Mouse (Mus musculus) gastrocnemius, adult 2 months (tissue): Measurements from ENCODE around the gene Hist1h2br. TPM values are rescaled to one million over a fixed set of nuclear protein-coding genes. Genes with fewer than 3 reads are reported as not detected.
"Not testable (repeated sequence)": the region's sequence is repeated elsewhere in the genome, so short reads cannot be mapped to it uniquely, and the experiment has no call there.

ENCODE experiments used
- DNase-seq: peaks from one replicate; pipeline ENCODE4 v3.0.0; 2022
- H3K27ac ChIP-seq: fragments of 200-600 bp; 2 replicates; pipeline ENCODE4 v1.8.1; 2022; ENCODE audit warnings: mild to moderate bottlenecking
- H3K4me3 ChIP-seq: fragments of 200-600 bp; 2 replicates; pipeline ENCODE4 v1.8.1; 2022; ENCODE audit warnings: mild to moderate bottlenecking, moderate library complexity
- CTCF ChIP-seq: fragments of 200-600 bp; IDR thresholded peaks from 2 replicates; pipeline ENCODE4 v1.8.1; 2022; ENCODE audit warnings: antibody characterized with exemption, mild to moderate bottlenecking, moderate library complexity
- intact Hi-C: fragments of 180-260 bp; cut with DNase I; formaldehyde crosslinking; loops from one replicate; pipeline ENCODE4 v1.15.1; 2025
- total RNA-seq, 2 experiments: library from RNA; stranded (reverse); gene quantifications; 2 replicates each; pipeline ENCODE4 v1.2.3; 2021

Hist1h2br gene
- total RNA-seq, 2 experiments from 2014 or later = 16.0 to 21.3 TPM

DNA sequence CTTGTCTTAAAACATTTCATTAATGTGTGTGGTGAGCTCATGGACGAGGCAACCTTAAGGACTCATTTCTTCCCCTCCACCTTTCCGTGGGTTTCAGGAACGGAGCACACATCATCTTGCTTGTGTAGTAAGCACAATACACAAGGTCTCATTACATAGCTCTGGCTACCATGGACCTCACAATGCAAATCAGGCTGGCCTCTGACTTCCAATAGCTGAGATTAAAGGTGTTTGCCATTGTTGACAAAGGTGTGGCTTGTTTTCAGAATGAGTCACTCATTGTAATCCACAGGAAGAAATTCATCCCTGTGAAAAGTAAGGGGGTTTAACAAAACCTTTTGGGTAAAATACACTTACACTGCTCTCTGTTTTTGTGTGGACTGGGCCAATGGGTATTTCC lies 5.0 kb upstream of the Hist1h2br start:
- no peak overlapping the region for H3K27ac ChIP-seq
- H3K4me3 ChIP-seq = no peak overlapping the region
- intact Hi-C loops = loop anchor here (10.0 kb wide), 1 partner anchor 1856 kb away; the partner anchor contains the start of genes Hist1h2ac and Hist1h2bc
- DNase-seq = no peak
- no peak for TF ChIP-seq CTCF

DNA sequence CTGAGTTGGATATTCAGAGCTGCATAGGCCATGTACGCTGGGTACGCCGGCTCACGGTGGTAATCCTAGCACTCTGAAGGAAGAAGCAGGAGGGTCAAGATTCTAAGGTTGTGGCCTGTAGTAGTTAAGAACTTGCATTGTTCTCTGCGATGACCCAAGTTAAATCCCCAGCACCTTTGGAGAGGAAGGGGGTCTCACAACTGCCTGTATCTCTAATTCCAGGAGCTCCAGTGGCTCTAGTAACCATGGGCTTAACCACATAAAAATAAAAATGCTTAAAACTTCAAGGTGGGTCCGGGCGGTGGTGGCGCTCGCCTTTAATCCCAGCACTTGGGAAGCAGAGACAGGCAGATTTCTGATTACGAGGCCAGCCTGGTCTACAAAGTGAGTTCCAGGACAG lies 3.2 kb upstream of the Hist1h2br start:
- TF ChIP-seq CTCF = no peak
- intact Hi-C loops = no loop called here
- DNase-seq = no peak
- no peak overlapping the region for H3K27ac ChIP-seq
- H3K4me3 ChIP-seq = no peak overlapping the region

DNA sequence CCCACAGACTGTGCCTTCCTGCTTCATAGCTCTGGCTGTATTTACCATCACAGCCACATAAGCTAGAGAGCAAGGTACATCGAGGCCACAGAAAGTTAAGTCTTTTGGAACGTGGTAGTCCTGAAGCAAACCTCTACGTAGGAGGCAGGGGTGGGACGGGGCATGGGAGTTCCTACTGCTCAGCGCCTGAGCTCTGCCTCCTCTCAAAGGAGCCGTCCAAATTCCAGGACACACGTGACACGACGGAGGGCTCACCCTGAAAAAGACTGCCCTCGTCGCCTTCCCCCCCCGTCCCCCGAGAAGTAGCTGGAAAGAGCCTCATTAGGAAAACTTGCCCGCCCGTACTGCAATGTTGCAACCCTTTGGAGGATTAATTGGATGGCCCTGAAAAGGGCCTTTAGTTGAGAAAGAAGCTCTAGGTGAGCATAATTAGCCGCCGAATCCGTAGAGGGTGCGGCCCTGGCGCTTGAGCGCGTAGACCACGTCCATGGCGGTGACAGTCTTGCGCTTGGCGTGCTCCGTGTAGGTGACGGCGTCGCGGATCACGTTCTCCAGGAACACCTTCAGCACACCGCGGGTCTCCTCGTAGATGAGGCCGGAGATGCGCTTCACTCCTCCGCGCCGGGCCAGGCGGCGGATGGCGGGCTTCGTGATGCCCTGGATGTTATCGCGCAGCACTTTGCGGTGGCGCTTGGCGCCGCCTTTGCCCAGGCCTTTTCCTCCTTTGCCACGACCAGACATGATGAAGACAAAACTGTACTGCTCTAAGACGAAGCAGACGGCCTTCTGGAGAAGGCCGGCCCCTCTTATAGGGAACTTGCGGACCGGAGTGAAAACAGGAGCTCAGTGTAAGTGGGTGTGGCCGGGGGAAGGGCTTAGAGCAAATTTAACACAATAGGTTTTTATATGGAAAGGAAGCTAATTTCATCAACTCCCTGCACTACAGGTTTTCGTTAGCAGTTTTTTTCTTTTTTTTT lies 1.8 kb upstream of the Hist1h2br start, which contains the start of gene Hist1h4n:
Gene Hist1h4n, minus strand, starts transcription at position 779 of the 977 bp plus-strand sequence.
- intact Hi-C loops, H3K27ac ChIP-seq, DNase-seq: not testable (repeated sequence)
- H3K4me3 ChIP-seq = peak within 1 kb of the TSS; percentile 42

DNA sequence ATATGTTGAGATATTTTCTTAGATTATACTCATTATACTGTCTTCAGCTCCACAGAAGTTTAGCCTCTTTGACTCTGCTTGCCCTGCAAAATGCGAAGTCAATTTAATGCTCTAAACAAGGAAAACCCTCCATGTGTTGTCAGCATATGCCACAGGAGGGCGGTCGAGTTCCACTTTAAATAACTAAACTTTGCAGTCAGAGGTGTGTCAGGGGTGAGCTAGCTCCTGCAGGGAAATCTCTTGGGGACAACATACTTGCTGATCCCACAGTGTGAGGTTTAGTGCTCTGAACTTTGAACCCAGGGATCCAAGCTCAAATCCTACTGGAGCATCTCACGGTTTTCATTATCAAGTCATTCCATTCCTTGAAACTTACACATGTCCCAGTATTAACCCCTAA lies 7.0 kb downstream of the Hist1h2br start:
- H3K4me3 ChIP-seq, intact Hi-C loops, DNase-seq, H3K27ac ChIP-seq: not testable (repeated sequence)

DNA sequence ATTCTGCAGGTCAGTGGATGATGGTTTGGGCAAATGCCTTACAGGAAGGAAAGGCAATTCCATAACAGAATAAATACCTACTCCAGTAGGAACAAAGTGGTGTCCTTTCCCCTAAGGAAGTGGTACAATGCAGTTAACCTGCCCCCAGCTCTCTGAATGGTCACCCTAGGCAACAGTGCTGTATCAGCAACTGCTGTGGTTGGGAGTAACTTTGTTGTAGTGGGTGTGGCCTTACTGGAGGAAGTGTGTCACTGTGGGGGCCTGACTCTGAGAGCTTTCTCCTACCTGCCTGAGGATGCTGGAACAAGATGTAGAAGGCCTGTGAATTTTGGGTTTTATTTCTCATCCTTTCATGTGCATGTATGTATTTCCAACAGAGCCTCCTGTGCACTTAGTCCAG lies 12.8 kb downstream of the Hist1h2br start:
- intact Hi-C loops, DNase-seq, H3K4me3 ChIP-seq, H3K27ac ChIP-seq: not testable (repeated sequence)

DNA sequence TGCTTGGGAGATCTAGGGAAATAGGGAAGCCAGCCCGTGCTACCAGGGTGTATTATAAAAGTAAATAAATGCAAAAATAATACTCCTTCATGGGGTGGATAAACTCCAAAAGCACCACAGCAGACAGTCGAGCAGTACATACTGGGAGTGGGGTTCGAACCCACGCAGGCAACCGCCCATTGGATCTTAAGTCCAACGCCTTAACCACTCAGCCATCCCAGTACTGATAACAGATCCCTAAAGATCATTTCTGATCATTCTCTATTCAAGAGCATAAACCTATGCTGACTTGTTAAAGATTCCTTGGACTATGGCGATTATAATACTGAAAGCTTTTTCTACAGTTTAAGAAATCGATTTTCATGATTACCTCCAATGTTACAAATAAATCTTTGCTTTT lies 14.3 kb downstream of the Hist1h2br start:
- Histone ChIP-seq H3K4me3 (no peak overlapping the region), H3K27ac (no peak overlapping the region)
- no peak for TF ChIP-seq CTCF
- no peak for DNase-seq
- intact Hi-C loops = no loop called here

DNA sequence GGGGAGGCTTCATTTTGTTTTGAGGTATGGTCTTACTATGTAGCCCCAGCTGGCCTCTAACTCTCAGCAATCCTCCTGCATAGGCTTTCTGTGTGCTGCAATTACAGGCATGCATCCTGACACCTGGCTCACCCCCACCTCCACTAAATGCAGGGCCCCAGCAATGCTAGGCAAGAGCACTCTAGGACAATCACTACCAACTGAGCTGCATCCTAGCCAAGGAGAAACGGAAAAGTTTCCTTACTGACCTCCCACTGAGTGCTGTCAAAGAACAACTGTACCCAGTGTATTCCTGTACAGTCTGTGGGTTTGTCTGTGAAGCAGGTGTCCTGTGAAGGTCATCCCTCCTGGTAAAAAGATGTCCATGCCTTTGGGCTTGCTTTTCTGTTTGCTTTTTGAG lies 17.2 kb downstream of the Hist1h2br start:
- intact Hi-C loops = loop anchor here (10.0 kb wide), 3 partner anchors 94 to 1594 kb away; partner anchors contain the start of gene Zfp184
- H3K4me3 ChIP-seq, H3K27ac ChIP-seq, DNase-seq: not testable (repeated sequence)

DNA sequence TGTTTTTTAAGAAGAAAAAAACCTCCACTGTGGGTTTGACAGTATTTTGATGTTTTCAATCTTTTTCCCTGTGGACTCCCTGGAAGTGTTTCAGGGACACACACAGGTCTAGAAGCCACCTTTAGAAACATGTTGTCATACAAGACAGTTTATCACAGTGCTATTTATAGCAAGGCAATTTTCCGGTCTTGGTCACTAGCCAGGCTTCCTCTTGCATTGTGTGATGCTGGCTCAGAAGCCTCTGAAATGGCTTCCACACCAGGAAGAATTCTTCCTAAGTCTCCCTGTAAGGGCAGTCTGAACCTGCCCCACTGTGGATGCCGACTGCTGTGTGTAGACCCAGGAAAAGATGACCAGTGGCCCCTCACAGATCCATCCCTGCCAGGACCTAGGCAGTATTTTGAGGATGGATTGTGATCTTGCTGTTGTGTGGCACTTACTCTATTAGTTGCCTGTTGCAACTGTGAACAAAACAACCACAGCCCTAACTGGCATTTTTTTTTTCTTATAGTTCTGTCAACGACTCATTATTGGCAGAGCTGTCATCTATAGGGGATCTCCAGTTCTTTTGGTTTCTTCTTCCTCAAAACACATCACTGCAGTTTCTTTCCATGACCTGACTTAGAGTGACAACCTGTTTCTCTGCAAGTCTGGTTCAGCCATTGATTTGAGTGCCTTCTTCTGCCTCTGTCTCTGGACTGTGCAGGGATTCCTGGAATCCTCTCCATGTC lies 18.8 kb downstream of the Hist1h2br start:
- peak; percentile 39 for DNase-seq
- no peak for TF ChIP-seq CTCF
- peak overlapping the region; percentile 69 for H3K27ac ChIP-seq
- H3K4me3 ChIP-seq = no peak overlapping the region
- intact Hi-C loops = loop anchor here (10.0 kb wide), 3 partner anchors 92 to 1592 kb away; partner anchors contain the start of gene Zfp184

DNA sequence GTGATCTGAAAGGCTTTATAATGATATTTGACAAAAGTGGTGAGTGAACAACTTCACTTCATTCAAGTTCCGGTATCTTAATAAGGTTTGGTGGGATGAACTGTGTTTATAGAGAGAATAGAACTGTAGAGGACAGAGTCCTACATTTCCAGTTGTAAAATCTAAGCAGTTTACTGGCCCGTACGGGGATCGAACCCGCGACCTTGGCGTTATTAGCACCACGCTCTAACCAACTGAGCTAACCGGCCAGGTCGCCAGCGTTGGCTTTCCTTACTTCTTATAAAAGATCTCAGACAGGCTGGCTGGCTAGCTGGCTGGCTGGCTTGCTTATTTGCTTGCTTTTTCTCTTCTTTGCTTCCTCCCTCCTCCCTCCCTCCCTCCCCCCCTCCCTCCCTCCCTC lies 21.6 kb downstream of the Hist1h2br start:
- intact Hi-C loops = loop anchor here (10.0 kb wide), 3 partner anchors 90 to 1590 kb away; partner anchors contain the start of gene Zfp184

DNA sequence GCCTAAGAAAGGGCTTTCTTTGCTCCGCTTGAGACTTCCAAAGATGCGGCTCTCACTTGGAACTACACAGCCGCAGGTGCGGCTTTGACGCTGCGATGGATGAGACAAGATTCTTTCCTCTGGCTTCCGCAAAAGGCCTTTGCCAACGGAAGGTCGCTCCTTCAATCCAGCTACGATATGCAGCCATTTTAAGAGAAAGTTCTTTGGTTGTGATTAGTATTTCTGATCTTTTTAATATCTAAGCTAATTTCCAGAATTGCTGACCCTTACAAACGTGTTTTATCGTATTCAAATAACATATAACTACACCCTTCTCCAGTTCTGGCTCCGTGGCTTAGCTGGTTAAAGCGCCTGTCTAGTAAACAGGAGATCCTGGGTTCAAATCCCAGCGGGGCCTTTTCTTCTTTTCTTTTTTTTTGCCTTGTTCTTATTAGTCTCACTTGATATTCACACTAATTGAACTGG lies 22.2 kb downstream of the Hist1h2br start:
- no peak for TF ChIP-seq CTCF
- intact Hi-C loops = loop anchor here (10.0 kb wide), 3 partner anchors 89 to 1589 kb away; partner anchors contain the start of gene Zfp184
- no peak overlapping the region for H3K27ac ChIP-seq
- peak overlapping the region; percentile 75 for H3K4me3 ChIP-seq
- DNase-seq = no peak

More for the DNA sequence above, 21.6 kb downstream of the Hist1h2br start:
- Histone ChIP-seq H3K4me3 (peak overlapping the region; percentile 75), H3K27ac (no peak overlapping the region)
- no peak for TF ChIP-seq CTCF
- peak; percentile 72 for DNase-seq

DNA sequence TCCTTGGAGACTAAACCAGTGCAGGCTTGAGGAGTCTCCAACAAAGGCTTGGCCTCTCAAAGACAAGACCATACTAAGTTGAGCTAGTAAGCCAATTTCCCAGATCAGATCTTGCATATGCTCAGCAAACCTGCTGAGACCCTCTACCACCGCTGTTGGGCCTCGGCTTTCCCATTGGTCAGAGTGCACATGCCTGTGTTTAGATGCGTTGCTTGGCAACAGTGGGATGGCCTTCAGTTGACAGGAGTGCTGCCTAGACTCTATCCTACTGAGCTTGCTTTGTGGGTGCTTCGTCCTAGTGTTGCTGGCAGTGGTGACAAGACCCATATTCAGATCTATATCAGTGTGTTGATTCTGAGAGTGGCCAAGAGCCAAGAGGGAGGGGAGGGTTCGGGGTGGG lies 28.1 kb downstream of the Hist1h2br start:
- H3K27ac ChIP-seq = no peak overlapping the region
- TF ChIP-seq CTCF = no peak
- no peak overlapping the region for H3K4me3 ChIP-seq
- intact Hi-C loops = no loop called here
- no peak for DNase-seq

DNA sequence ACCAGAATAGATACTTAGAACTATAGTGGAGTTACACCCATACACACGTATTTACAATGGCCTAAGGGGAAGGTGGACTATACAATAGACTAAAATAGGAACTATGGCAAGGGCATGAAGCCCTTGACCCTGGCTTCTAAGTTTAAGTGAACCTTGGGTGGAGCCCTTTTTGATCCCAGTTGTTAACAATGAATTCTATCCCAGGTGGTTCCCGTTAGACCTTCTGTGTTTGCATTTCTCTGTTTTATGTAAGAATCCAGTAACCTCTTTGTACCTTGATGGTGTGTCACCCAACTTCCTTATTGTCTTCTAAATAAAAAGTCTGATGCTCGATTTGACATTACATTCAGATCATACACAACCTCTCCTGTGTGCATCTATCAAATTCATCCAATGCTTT lies 32.0 kb downstream of the Hist1h2br start:
- H3K27ac ChIP-seq, DNase-seq, intact Hi-C loops, H3K4me3 ChIP-seq: not testable (repeated sequence)

DNA sequence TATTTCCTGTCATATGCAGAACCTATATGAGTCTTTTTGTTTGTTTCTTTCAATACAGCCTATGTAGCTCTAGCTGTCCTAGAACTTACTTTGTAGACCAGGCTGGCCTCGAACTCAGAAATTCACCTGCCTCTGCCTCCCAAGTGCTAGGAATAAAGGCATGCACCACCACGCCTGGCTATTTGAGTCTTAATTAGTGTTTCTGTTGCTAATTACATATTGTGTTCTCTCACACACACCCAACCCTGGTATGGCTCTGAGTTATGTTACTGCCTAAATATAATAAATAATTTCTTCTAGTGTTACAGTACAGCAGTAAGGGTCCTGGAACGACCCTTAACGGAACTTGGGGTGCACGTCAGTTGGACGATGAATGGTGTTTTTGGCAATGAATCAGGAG lies 47.2 kb downstream of the Hist1h2br start:
- no peak for TF ChIP-seq CTCF
- no peak overlapping the region for H3K4me3 ChIP-seq
- intact Hi-C loops = no loop called here

More for the DNA sequence above, 47.2 kb downstream of the Hist1h2br start:
- H3K27ac ChIP-seq = no peak overlapping the region
- no peak for DNase-seq
